Mouse (Mus musculus) embryonic facial prominence, embryonic 15.5 days (tissue): ENCODE measurements around the gene Bnip3. TPM values are rescaled to one million over a fixed set of nuclear protein-coding genes. Genes with fewer than 3 reads are reported as not detected.
A peak's percentile ranks its signal among the peaks of the same experiment; 100 is the strongest.

ENCODE experiments used
- ATAC-seq: fragments of 200-750 bp; cut with Nextera tagmentation; 2 replicates; pipeline ENCODE4 v1.8.0; 2017; ENCODE audit warnings: low read depth, moderate TSS enrichment; ENCODE audit not compliant: insufficient number of reproducible peaks, low FRiP score, low TSS enrichment
- H3K27ac ChIP-seq: fragments of 300-500 bp; sonication (generic); replicated peaks from 2 replicates; pipeline ENCODE4 v1.5.1; 2015; ENCODE audit warnings: mild to moderate bottlenecking, inconsistent platforms
- H3K27me3 ChIP-seq: fragments of 300-500 bp; sonication (generic); 2 replicates; pipeline ENCODE4 v1.6.1; 2015; ENCODE audit warnings: inconsistent platforms
- H3K36me3 ChIP-seq: fragments of 300-500 bp; sonication (generic); 2 replicates; pipeline ENCODE4 v1.6.1; 2015; ENCODE audit warnings: mild to moderate bottlenecking, inconsistent platforms
- H3K4me1 ChIP-seq: fragments of 300-500 bp; sonication (generic); 2 replicates; pipeline ENCODE4 v1.6.1; 2015; ENCODE audit warnings: inconsistent platforms
- H3K4me2 ChIP-seq: fragments of 300-500 bp; sonication (generic); replicated peaks from 2 replicates; pipeline ENCODE4 v1.6.1; 2015; ENCODE audit warnings: mild to moderate bottlenecking, inconsistent platforms
- H3K4me3 ChIP-seq: fragments of 300-500 bp; sonication (generic); replicated peaks from 2 replicates; pipeline ENCODE4 v1.5.1; 2015; ENCODE audit warnings: mild to moderate bottlenecking, inconsistent platforms
- H3K9ac ChIP-seq: fragments of 300-500 bp; sonication (generic); 2 replicates; pipeline ENCODE4 v1.6.1; 2015; ENCODE audit warnings: inconsistent platforms
- H3K9me3 ChIP-seq: fragments of 300-500 bp; sonication (generic); replicated peaks from 2 replicates; pipeline ENCODE4 v1.6.1; 2016; ENCODE audit warnings: inconsistent platforms
- WGBS: fragments of 180-500 bp; shearing (Covaris S2); methylation state at CpG from one replicate; pipeline ENCODE4 v1.1.7; 2015; 5-methylcytosine and 5-hydroxymethylcytosine counted together
- polyA plus RNA-seq: library from polyadenylated mRNA; unstranded; fragments of >200 nt; fragmentation: Nextera tagmentation; extraction: Ambion mirVana; gene quantifications from 2 replicates; pipeline ENCODE4 v1.2.1, GENCODE M21; 2015

The Bnip3 gene
- polyA plus RNA-seq, 1 experiment from 2014 or later: 119 TPM

- Histone ChIP-seq H3K9ac (no peak overlapping the region), H3K36me3 (no peaks in the 10 kb centered on the region), H3K27ac (no peak overlapping the region), H3K4me3 (no peak overlapping the region), H3K4me1 (no peaks in the 10 kb centered on the region), H3K9me3 (0 out of 2 replicates have a peak, but pooled peaks cover 3% of the 10 kb centered on the region), H3K27me3 (peaks cover 11% of the 10 kb centered on the region), H3K4me2 (no peak overlapping the region)
- 88% methylated on average over 3 of the region's 3 CpGs for WGBS
- ATAC-seq: no peak
Measured at GRCm38 (mm10) chr7:138934523-138934922, 25.2 kb upstream of the Bnip3 start.

DNA sequence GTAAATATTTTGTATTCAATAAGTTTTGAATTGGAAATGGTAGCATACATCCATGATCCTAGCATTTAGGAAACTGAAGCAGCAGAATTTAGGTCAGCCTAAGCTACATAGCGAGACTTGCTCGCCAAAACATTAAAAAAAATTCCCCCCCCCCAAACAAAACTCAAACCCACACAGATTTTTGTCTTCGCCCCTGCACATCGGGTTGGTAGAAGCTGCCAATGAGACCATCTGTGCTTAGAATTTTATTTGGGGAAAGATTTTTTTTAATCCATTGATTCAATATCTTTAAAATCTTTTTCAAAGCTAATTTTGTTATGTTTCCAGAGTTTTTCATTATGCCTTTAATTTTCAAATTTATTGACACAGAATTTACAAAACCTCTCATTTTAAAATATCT is 19.1 kb upstream of the Bnip3 start:
- Histone ChIP-seq H3K9ac (no peak overlapping the region), H3K4me3 (no peak overlapping the region), H3K27ac (no peak overlapping the region), H3K27me3 (no peaks in the 10 kb centered on the region), H3K4me2 (no peak overlapping the region), H3K36me3 (no peaks in the 10 kb centered on the region), H3K4me1 (no peaks in the 10 kb centered on the region), H3K9me3 (no peaks in the 10 kb centered on the region)
- no peak for ATAC-seq
- WGBS: 92% methylated on average over 4 of the region's 4 CpGs

- no peak overlapping the region for H3K9ac ChIP-seq
- peaks cover 10% of the 10 kb centered on the region for H3K4me1 ChIP-seq
- WGBS: 6% methylated on average over 3 of the region's 3 CpGs
- no peaks in the 10 kb centered on the region for H3K36me3 ChIP-seq
- no peaks in the 10 kb centered on the region for H3K27me3 ChIP-seq
- no peaks in the 10 kb centered on the region for H3K9me3 ChIP-seq
- no peak overlapping the region for H3K4me3 ChIP-seq
- no peak overlapping the region for H3K4me2 ChIP-seq
- H3K27ac ChIP-seq: no peak overlapping the region
- no peak for ATAC-seq
Measured at GRCm38 (mm10) chr7:138923756-138924425, 14.6 kb upstream of the Bnip3 start.

DNA sequence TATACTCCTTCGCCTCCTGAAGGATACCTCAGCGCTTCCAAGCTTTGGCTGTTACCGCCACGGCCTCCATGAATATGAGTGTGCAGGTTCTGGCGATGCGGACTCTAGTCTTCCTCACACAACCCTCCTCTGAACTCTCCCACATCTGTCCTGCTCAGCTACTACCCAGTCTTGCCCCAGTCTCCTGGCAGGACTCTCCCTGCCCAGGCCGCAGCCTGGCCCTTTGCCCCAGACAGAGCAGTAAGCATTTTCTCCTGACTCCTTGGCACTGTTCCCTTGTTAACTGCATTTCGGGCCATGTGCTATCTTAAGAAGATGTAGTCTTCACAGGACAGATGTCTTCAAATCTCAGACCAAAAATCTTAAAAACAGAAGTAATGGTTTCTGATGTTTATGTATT is 12.3 kb upstream of the Bnip3 start:
- WGBS: 94% methylated on average over 8 of the region's 8 CpGs
- Histone ChIP-seq H3K9me3 (no peaks in the 10 kb centered on the region), H3K9ac (no peak overlapping the region), H3K36me3 (no peaks in the 10 kb centered on the region), H3K27me3 (no peaks in the 10 kb centered on the region), H3K4me3 (no peak overlapping the region), H3K27ac (no peak overlapping the region), H3K4me1 (peaks cover 12% of the 10 kb centered on the region), H3K4me2 (no peak overlapping the region)
- no peak for ATAC-seq

- Histone ChIP-seq H3K4me2 (peak overlapping the region; percentile 62), H3K4me3 (peak overlapping the region; percentile 33), H3K27ac (peak overlapping the region; percentile 25; the same call in 1 of the 2 replicates), H3K27me3 (no peaks in the 10 kb centered on the region), H3K36me3 (no peaks in the 10 kb centered on the region), H3K4me1 (peaks cover 12% of the 10 kb centered on the region), H3K9ac (0 out of 2 replicates have a peak overlapping the region, but pooled peaks have one; percentile 5), H3K9me3 (no peaks in the 10 kb centered on the region)
- 2% methylated on average over 26 of the region's 26 CpGs for WGBS
- peak; percentile 70; the same call in 1 of the 2 replicates for ATAC-seq
Measured at GRCm38 (mm10) chr7:138919156-138919944, 10.0 kb upstream of the Bnip3 start.

- H3K9ac ChIP-seq: no peak overlapping the region
- no peaks in the 10 kb centered on the region for H3K36me3 ChIP-seq
- 67% methylated on average over 3 of the region's 3 CpGs for WGBS
- H3K27ac ChIP-seq: no peak overlapping the region
- H3K4me2 ChIP-seq: no peak overlapping the region
- no peak overlapping the region for H3K4me3 ChIP-seq
- no peak for ATAC-seq
- H3K9me3 ChIP-seq: no peaks in the 10 kb centered on the region
- H3K4me1 ChIP-seq: peaks cover 10% of the 10 kb centered on the region
- H3K27me3 ChIP-seq: no peaks in the 10 kb centered on the region
Measured at GRCm38 (mm10) chr7:138913616-138914015, 4.3 kb upstream of the Bnip3 start.

DNA sequence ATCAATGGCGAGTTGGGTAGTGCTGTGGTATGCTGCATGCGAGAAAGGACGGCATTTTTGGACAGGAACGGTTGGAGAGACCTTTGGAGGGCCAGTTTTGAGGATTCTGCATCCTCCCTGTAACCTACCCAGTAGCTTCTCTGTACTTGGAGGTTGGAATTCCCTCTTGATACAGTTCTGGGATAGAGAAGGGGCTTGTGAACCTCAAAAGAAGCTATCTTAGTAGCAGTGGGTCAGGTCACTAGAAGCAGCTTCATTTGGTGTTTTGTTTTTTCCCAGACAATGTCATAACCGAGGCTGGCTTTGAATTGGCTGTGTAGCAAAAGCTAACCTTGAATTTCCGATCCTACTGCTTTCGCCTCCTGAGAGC is 859 bp upstream of the Bnip3 start:
- peak overlapping the region; percentile 74 for H3K27ac ChIP-seq
- no peak for ATAC-seq
- no peaks in the 10 kb centered on the region for H3K36me3 ChIP-seq
- no peaks in the 10 kb centered on the region for H3K9me3 ChIP-seq
- 23% methylated on average over 7 of the region's 7 CpGs for WGBS
- peak overlapping the region; percentile 86 for H3K4me3 ChIP-seq
- peak overlapping the region; percentile 80 for H3K4me2 ChIP-seq
- 0 out of 2 replicates have a peak overlapping the region, but pooled peaks have one; percentile 81 for H3K9ac ChIP-seq
- H3K27me3 ChIP-seq: no peaks in the 10 kb centered on the region
- H3K4me1 ChIP-seq: peaks cover 35% of the 10 kb centered on the region

DNA sequence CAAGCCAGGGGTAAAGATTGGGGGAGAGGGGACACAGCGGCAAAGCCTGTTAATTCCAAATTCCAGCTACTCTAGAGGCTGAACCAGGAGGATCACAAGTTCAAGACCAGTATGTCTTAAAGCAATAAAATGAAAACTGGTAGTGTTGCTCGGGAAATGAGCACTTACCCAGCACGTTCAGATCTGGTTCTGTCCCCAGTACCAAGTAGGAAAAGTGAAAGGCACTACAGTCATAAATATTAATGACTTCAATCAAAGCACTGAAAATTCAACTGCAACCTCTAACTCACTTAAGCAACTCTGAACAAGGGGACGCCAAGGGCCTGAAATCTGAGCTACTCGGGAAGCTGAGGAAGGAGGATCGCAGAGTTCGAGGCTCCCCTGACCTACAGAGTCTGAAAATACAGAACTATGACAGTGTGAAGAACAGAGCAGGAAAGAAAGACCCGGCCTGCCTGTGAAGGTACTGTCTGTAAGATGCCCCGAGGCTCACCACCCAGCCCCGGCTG is 497 bp downstream of the Bnip3 start:
- whole genome bisulfite sequencing: 5% methylated on average over 10 of the region's 10 CpGs

GRCm38 (mm10) chr7:138907976-138908375 is 1.3 kb downstream of the Bnip3 start:
- Histone ChIP-seq H3K4me2 (peak overlapping the region; percentile 80), H3K27me3 (no peaks in the 10 kb centered on the region), H3K9ac (0 out of 2 replicates have a peak overlapping the region, but pooled peaks have one; percentile 81), H3K9me3 (no peaks in the 10 kb centered on the region), H3K36me3 (no peaks in the 10 kb centered on the region), H3K27ac (no peak overlapping the region), H3K4me3 (peak overlapping the region; percentile 86), H3K4me1 (peaks cover 37% of the 10 kb centered on the region)
- WGBS: 59% methylated on average over 5 of the region's 5 CpGs
- ATAC-seq: no peak

More for the DNA sequence above, 497 bp downstream of the Bnip3 start:
- Histone ChIP-seq H3K9ac (peak overlapping the region; percentile 81), H3K27ac (peak overlapping the region; percentile 68), H3K9me3 (no peaks in the 10 kb centered on the region), H3K36me3 (no peaks in the 10 kb centered on the region), H3K27me3 (no peaks in the 10 kb centered on the region), H3K4me1 (peaks cover 35% of the 10 kb centered on the region), H3K4me2 (peak overlapping the region; percentile 80), H3K4me3 (peak overlapping the region; percentile 86)
- ATAC-seq: no peak

DNA sequence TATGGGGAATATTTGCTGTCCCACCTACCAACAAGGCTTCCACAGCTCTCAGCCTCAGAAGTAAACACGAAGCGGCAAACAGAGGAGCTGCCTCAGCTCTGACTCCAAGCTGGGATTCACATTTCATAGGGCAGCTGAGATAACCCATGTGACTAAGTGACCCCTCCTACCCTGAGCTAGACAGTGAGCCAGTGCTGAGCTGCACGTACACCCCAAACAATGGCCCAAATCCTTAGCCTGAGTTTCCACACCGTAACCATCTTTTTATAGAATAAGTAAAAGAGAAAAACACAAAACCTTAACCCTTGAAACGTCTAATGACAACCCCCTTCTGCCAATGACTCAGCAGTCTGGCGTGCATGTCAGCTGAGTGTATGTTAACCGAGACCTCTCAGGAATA is 2.3 kb downstream of the Bnip3 start:
- Histone ChIP-seq H3K27ac (peak overlapping the region; percentile 44; the same call in 1 of the 2 replicates), H3K9ac (no peak overlapping the region)
- WGBS: 5% methylated on average over 7 of the region's 7 CpGs

GRCm38 (mm10) chr7:138906441-138906840 is 2.9 kb downstream of the Bnip3 start:
- no peak for ATAC-seq
- WGBS: 75% methylated on average over 1 of the region's 1 CpGs
- H3K27ac ChIP-seq: peak overlapping the region; percentile 44; the same call in 1 of the 2 replicates
- H3K9ac ChIP-seq: no peak overlapping the region
- H3K9me3 ChIP-seq: no peaks in the 10 kb centered on the region
- peaks cover 37% of the 10 kb centered on the region for H3K4me1 ChIP-seq
- H3K4me3 ChIP-seq: peak overlapping the region; percentile 86
- H3K36me3 ChIP-seq: no peaks in the 10 kb centered on the region
- H3K27me3 ChIP-seq: no peaks in the 10 kb centered on the region
- H3K4me2 ChIP-seq: peak overlapping the region; percentile 80

More for the DNA sequence above, 2.3 kb downstream of the Bnip3 start:
- H3K4me2 ChIP-seq: peak overlapping the region; percentile 80
- peak overlapping the region; percentile 86 for H3K4me3 ChIP-seq
- no peaks in the 10 kb centered on the region for H3K36me3 ChIP-seq
- no peaks in the 10 kb centered on the region for H3K27me3 ChIP-seq
- peak; percentile 64 for ATAC-seq
- H3K4me1 ChIP-seq: peaks cover 37% of the 10 kb centered on the region
- H3K9me3 ChIP-seq: no peaks in the 10 kb centered on the region
